8 mouse cellular contexts compared by ENCODE assay signal in the genomic region with DNA sequence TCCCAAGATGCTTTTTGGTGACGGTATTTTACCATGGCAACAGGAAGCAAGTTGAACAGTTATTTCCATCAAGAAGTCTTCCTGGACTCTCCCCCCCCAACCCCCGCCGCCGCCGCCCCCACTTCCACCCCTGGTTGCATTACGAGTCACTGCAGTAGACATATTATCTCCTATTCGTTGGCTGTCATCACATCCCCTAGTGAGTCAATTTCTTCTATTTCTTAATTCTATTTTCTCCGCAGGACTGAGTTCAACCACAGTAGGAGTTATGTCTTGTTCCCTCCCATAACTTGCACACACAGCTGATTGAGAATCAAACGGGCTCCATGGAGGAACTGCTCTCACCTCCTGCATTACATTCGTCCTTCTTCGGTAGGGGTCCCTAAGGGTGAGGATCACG. TPM values are rescaled to one million over a fixed set of nuclear protein-coding genes. Genes with fewer than 3 reads are reported as not detected.
DNase-seq lines count a peak whose midpoint lies in the region; ATAC-seq and TF ChIP-seq lines count a peak whose summit lies in the region.

No protein-coding gene starts in this region.

- 27% methylated on average over 12 of the region's 12 CpGs for WGBS in spleen, adult 2 months
- 47% methylated on average over 12 of the region's 12 CpGs for WGBS in forebrain, embryonic 11.5 days
- 41% methylated on average over 12 of the region's 12 CpGs for WGBS in limb, embryonic 15.5 days
- 38% methylated on average over 12 of the region's 12 CpGs for WGBS in stomach, embryonic 15.5 days

- no peaks in the 10 kb centered on the region for H3K27me3 ChIP-seq in spleen, adult 2 months (ENCODE audit: control insufficient read depth, insufficient read depth, low read length)
- no peaks in the 10 kb centered on the region for H3K27me3 ChIP-seq in forebrain, embryonic 11.5 days (ENCODE audit: control insufficient read depth, insufficient read depth, low read length)
- H3K27me3 ChIP-seq in limb, embryonic 15.5 days = no peaks in the 10 kb centered on the region
- H3K27me3 ChIP-seq in stomach, embryonic 15.5 days (replicated peaks) = no peaks in the 10 kb centered on the region

- ATAC-seq in forebrain, embryonic 11.5 days (replicated peaks; ENCODE audit: low FRiP score) = no peak
- ATAC-seq in limb, embryonic 15.5 days (ENCODE audit: insufficient number of reproducible peaks, low FRiP score, low TSS enrichment, low read depth) = no peak
- no peak for ATAC-seq in stomach, embryonic 15.5 days (ENCODE audit: insufficient read depth, low FRiP score, low read depth)
- ATAC-seq in activated CD4-positive, CD25-positive, alpha-beta regulatory T cell, adult 4 months = no peak

- TF ChIP-seq POLR2A in spleen, adult 2 months (IDR thresholded peaks at IDR 0.05; ENCODE audit: low read depth, low read length) = no peak

- peak overlapping the region; percentile 88 for H3K4me3 ChIP-seq in spleen, adult 2 months (ENCODE audit: extremely low read depth, insufficient read depth, insufficient read length)
- peak overlapping the region; percentile 84 for H3K4me3 ChIP-seq in forebrain, embryonic 11.5 days (ENCODE audit: low read depth, low read length)
- peak overlapping the region; percentile 91 for H3K4me3 ChIP-seq in limb, embryonic 15.5 days
- peak overlapping the region; percentile 86 for H3K4me3 ChIP-seq in stomach, embryonic 15.5 days (replicated peaks)

- TF ChIP-seq CTCF in spleen, adult 2 months (IDR thresholded peaks at IDR 0.05; ENCODE audit: extremely low read depth, insufficient read depth, insufficient read length, insufficient replicate concordance) = no peak

- peaks cover 6% of the 10 kb centered on the region; the same call in 1 of the 2 replicates for H3K4me1 ChIP-seq in spleen, adult 2 months (ENCODE audit: control insufficient read depth, insufficient read depth, insufficient read length)
- peaks cover 5% of the 10 kb centered on the region; the same call in 1 of the 2 replicates for H3K4me1 ChIP-seq in forebrain, embryonic 11.5 days (replicated peaks; ENCODE audit: control insufficient read depth, insufficient read depth, low read length)
- peaks cover 21% of the 10 kb centered on the region for H3K4me1 ChIP-seq in limb, embryonic 15.5 days
- peaks cover 21% of the 10 kb centered on the region for H3K4me1 ChIP-seq in stomach, embryonic 15.5 days

- H3K9ac ChIP-seq in forebrain, embryonic 11.5 days (ENCODE audit: low read length) = peak overlapping the region; percentile 71
- H3K9ac ChIP-seq in limb, embryonic 15.5 days = peak overlapping the region; percentile 73
- peak overlapping the region; percentile 51 for H3K9ac ChIP-seq in stomach, embryonic 15.5 days

- peak overlapping the region; percentile 96 for H3K4me2 ChIP-seq in forebrain, embryonic 11.5 days (ENCODE audit: low read depth, low read length, severe bottlenecking)
- peak overlapping the region; percentile 91 for H3K4me2 ChIP-seq in limb, embryonic 15.5 days
- peak overlapping the region; percentile 88 for H3K4me2 ChIP-seq in stomach, embryonic 15.5 days

- H3K27ac ChIP-seq in spleen, adult 2 months (ENCODE audit: insufficient read depth, low read length) = no peak overlapping the region
- no peak overlapping the region for H3K27ac ChIP-seq in forebrain, embryonic 11.5 days (ENCODE audit: low read depth, low read length)
- H3K27ac ChIP-seq in limb, embryonic 15.5 days = peak overlapping the region; percentile 22; the same call in 1 of the 2 replicates
- H3K27ac ChIP-seq in stomach, embryonic 15.5 days = no peak overlapping the region

- H3K9me3 ChIP-seq in forebrain, embryonic 11.5 days (ENCODE audit: control insufficient read depth, low read length) = no peaks in the 10 kb centered on the region
- H3K9me3 ChIP-seq in limb, embryonic 15.5 days = no peaks in the 10 kb centered on the region
- no peaks in the 10 kb centered on the region for H3K9me3 ChIP-seq in stomach, embryonic 15.5 days

- no peaks in the 10 kb centered on the region; the same call in 1 of the 2 replicates for H3K36me3 ChIP-seq in spleen, adult 2 months (ENCODE audit: control insufficient read depth, insufficient read depth, low read length)
- no peaks in the 10 kb centered on the region for H3K36me3 ChIP-seq in forebrain, embryonic 11.5 days (ENCODE audit: control insufficient read depth, insufficient read depth, low read length)
- H3K36me3 ChIP-seq in limb, embryonic 15.5 days = peaks cover 7% of the 10 kb centered on the region
- H3K36me3 ChIP-seq in stomach, embryonic 15.5 days = no peaks in the 10 kb centered on the region

- no peak for DNase-seq in spleen, adult 2 months (ENCODE audit: low read depth in 1 of 2, low spot score in 2 of 2)
- DNase-seq in spleen, adult 12 weeks (ENCODE audit: low spot score) = no peak
- DNase-seq in forebrain, embryonic 11.5 days (ENCODE audit: low spot score) = no peak
- DNase-seq in frontal cortex, adult 2 months (ENCODE audit: extremely low spot score in 1 of 2, low spot score in 1 of 2) = no peak
- no peak for DNase-seq in cerebellum, adult 11 months

RNA-seq across cellular contexts. Expression of a gene that starts 0.8 kb away (rescaled TPM):
- 22.9 and 35.8 TPM in 2 replicates for polyA plus RNA-seq in spleen, adult 2 months (2012; rRNA removed)
- polyA plus RNA-seq in forebrain, embryonic 11.5 days (2014; fragmentation: Nextera tagmentation; extraction: Ambion mirVana) = 92.7 and 96.0 TPM in 2 replicates
- polyA plus RNA-seq in limb, embryonic 15.5 days (2015; fragmentation: Nextera tagmentation; extraction: Ambion mirVana) = 74.8 and 76.2 TPM in 2 replicates
- polyA plus RNA-seq in stomach, embryonic 15.5 days (2015; fragmentation: Nextera tagmentation; extraction: Ambion mirVana) = 71.0 TPM in 2 replicates
- 106 TPM in 2 replicates for polyA plus RNA-seq in frontal cortex, adult 2 months (2012; rRNA removed)
- polyA plus RNA-seq in activated CD4-positive, CD25-positive, alpha-beta regulatory T cell, adult 4 months (2017; shearing (Covaris generic)) = 10 to 100 TPM; 34.1 to 38.1 TPM

RNA-seq across cellular contexts. Expression of a gene that starts 1.0 kb away (rescaled TPM):
- polyA plus RNA-seq in spleen, adult 2 months (2012; rRNA removed) = 4.0 and 4.1 TPM in 2 replicates
- polyA plus RNA-seq in forebrain, embryonic 11.5 days (2014; fragmentation: Nextera tagmentation; extraction: Ambion mirVana) = 6.0 and 6.6 TPM in 2 replicates
- polyA plus RNA-seq in limb, embryonic 15.5 days (2015; fragmentation: Nextera tagmentation; extraction: Ambion mirVana) = 3.2 and 3.8 TPM in 2 replicates
- 3.3 and 3.8 TPM in 2 replicates for polyA plus RNA-seq in stomach, embryonic 15.5 days (2015; fragmentation: Nextera tagmentation; extraction: Ambion mirVana)
- 27.6 and 29.4 TPM in 2 replicates for polyA plus RNA-seq in frontal cortex, adult 2 months (2012; rRNA removed)
- polyA plus RNA-seq in activated CD4-positive, CD25-positive, alpha-beta regulatory T cell, adult 4 months (2017; shearing (Covaris generic)) = 1 to 10 TPM in 1 of 2 experiments, under 1 TPM in 1; 0.61 to 1.2 TPM

RNA-seq across cellular contexts. Expression of a gene that starts 38.1 kb away (rescaled TPM):
- 5.3 and 5.7 TPM in 2 replicates for polyA plus RNA-seq in spleen, adult 2 months (2012; rRNA removed)
- 3.4 and 4.6 TPM in 2 replicates for polyA plus RNA-seq in forebrain, embryonic 11.5 days (2014; fragmentation: Nextera tagmentation; extraction: Ambion mirVana)
- 6.5 and 8.8 TPM in 2 replicates for polyA plus RNA-seq in limb, embryonic 15.5 days (2015; fragmentation: Nextera tagmentation; extraction: Ambion mirVana)
- polyA plus RNA-seq in stomach, embryonic 15.5 days (2015; fragmentation: Nextera tagmentation; extraction: Ambion mirVana) = 5.7 and 6.8 TPM in 2 replicates
- polyA plus RNA-seq in frontal cortex, adult 2 months (2012; rRNA removed) = 7.7 and 7.8 TPM in 2 replicates
- polyA plus RNA-seq in activated CD4-positive, CD25-positive, alpha-beta regulatory T cell, adult 4 months (2017; shearing (Covaris generic)) = 1 to 10 TPM; 1.2 to 2.2 TPM

RNA-seq across cellular contexts. Expression of a gene that starts 47.4 kb away (rescaled TPM):
- 0.32 and 0.35 TPM in 2 replicates for polyA plus RNA-seq in spleen, adult 2 months (2012; rRNA removed)
- 12.5 and 14.1 TPM in 2 replicates for polyA plus RNA-seq in forebrain, embryonic 11.5 days (2014; fragmentation: Nextera tagmentation; extraction: Ambion mirVana)
- polyA plus RNA-seq in limb, embryonic 15.5 days (2015; fragmentation: Nextera tagmentation; extraction: Ambion mirVana) = 3.6 and 4.3 TPM in 2 replicates
- polyA plus RNA-seq in stomach, embryonic 15.5 days (2015; fragmentation: Nextera tagmentation; extraction: Ambion mirVana) = 2.5 and 3.3 TPM in 2 replicates
- polyA plus RNA-seq in frontal cortex, adult 2 months (2012; rRNA removed) = 14.0 and 14.2 TPM in 2 replicates
- under 1 TPM; 0.22 to 0.29 TPM for polyA plus RNA-seq in activated CD4-positive, CD25-positive, alpha-beta regulatory T cell, adult 4 months (2017; shearing (Covaris generic))
